Mouse (Mus musculus) lung, postnatal 0 days (tissue): ENCODE results near the gene Aco1.

Experiments used
- CTCF ChIP-seq: IDR thresholded peaks from 2 replicates; pipeline ENCODE4 v1.5.1; 2016; ENCODE audit warnings: antibody characterized with exemption, mild to moderate bottlenecking
- EP300 ChIP-seq: IDR thresholded peaks from 2 replicates; pipeline ENCODE4 v1.6.1; 2016; ENCODE audit warnings: antibody characterized with exemption, mild to moderate bottlenecking, control low read depth

- no peak for TF ChIP-seq CTCF
- 0 out of 2 replicates have a peak, but pooled peaks have one; percentile 58 for TF ChIP-seq EP300
These were observed at the start of gene Aco1 for GRCm38 (mm10) chr4:40142743-40143532.
